Mouse (Mus musculus) CD4-positive, CD25-positive, alpha-beta regulatory T cell, adult 4 months (primary cell): ENCODE results near the gene Magi1. TPM values are rescaled to one million over a fixed set of nuclear protein-coding genes. Genes with fewer than 3 reads are reported as not detected.

ENCODE experiments used
- ATAC-seq: one replicate; pipeline ENCODE4 v1.8.0; 2017
- polyA plus RNA-seq, 2 experiments: library from polyadenylated mRNA; unstranded; fragments of 100-300 nt; shearing (Covaris generic); gene quantifications; one replicate each; pipeline ENCODE4 v1.2.1; 2017

Gene Magi1
- polyA plus RNA-seq = under 1 TPM; 0.08 to 0.54 TPM

GRCm38 (mm10) chr6:94283318-94284061 is at the start of gene Magi1:
TSS of gene Magi1 (minus strand) at chr6:94283917.
- peak; percentile 49 for ATAC-seq

GRCm38 (mm10) chr6:94327143-94327542 is 43.4 kb upstream of the Magi1 start:
- ATAC-seq = no peak

- ATAC-seq = no peak
Measured at GRCm38 (mm10) chr6:94316886-94317285, 33.2 kb upstream of the Magi1 start.

- ATAC-seq = no peak
Measured at GRCm38 (mm10) chr6:94312285-94312684, 28.6 kb upstream of the Magi1 start.

GRCm38 (mm10) chr6:94308498-94308897 is 24.8 kb upstream of the Magi1 start:
- ATAC-seq = no peak

- no peak for ATAC-seq
Measured at GRCm38 (mm10) chr6:94303512-94303911, 19.8 kb upstream of the Magi1 start.

GRCm38 (mm10) chr6:94301804-94302203 is 18.1 kb upstream of the Magi1 start:
- ATAC-seq = no peak

GRCm38 (mm10) chr6:94300562-94300961 is 16.8 kb upstream of the Magi1 start:
- ATAC-seq = no peak

GRCm38 (mm10) chr6:94287387-94287786 is 3.7 kb upstream of the Magi1 start:
- no peak for ATAC-seq

- no peak for ATAC-seq
Measured at GRCm38 (mm10) chr6:94286555-94286954, 2.8 kb upstream of the Magi1 start.

GRCm38 (mm10) chr6:94284089-94284825 is 540 bp upstream of the Magi1 start:
- no peak for ATAC-seq

GRCm38 (mm10) chr6:94282301-94283241 is 1.1 kb downstream of the Magi1 start:
- ATAC-seq = no peak

GRCm38 (mm10) chr6:94281606-94282280 is 2.0 kb downstream of the Magi1 start:
- no peak for ATAC-seq

- no peak for ATAC-seq
Measured at GRCm38 (mm10) chr6:94273941-94274340, 9.8 kb downstream of the Magi1 start.

- no peak for ATAC-seq
Measured at GRCm38 (mm10) chr6:94270001-94270400, 13.7 kb downstream of the Magi1 start.

- no peak for ATAC-seq
Measured at GRCm38 (mm10) chr6:94269174-94269573, 14.5 kb downstream of the Magi1 start.

- no peak for ATAC-seq
Measured at GRCm38 (mm10) chr6:94265244-94265935, 18.3 kb downstream of the Magi1 start.

GRCm38 (mm10) chr6:94264183-94264941 is 19.4 kb downstream of the Magi1 start:
- ATAC-seq = no peak

GRCm38 (mm10) chr6:94260831-94261230 is 22.9 kb downstream of the Magi1 start:
- ATAC-seq = no peak

- no peak for ATAC-seq
Measured at GRCm38 (mm10) chr6:94259981-94260380, 23.7 kb downstream of the Magi1 start.

GRCm38 (mm10) chr6:94257831-94258173 is 25.9 kb downstream of the Magi1 start:
- no peak for ATAC-seq
